Mouse (Mus musculus): ENCODE results near the gene Masp1.

GRCm38 (mm10) chr16:23482218-23482617 is 38.4 kb downstream of the Masp1 start:
- no peak for TF ChIP-seq ZNF384 (IDR thresholded peaks at IDR 0.05; ENCODE audit: low read depth, low read length)
- TF ChIP-seq CHD2 (IDR thresholded peaks at IDR 0.05; ENCODE audit: low read depth, low read length), result no peak
- TF ChIP-seq HCFC1 (IDR thresholded peaks at IDR 0.05; ENCODE audit: borderline replicate concordance, insufficient read depth, low read length), result no peak
- TF ChIP-seq ZC3H11A (IDR thresholded peaks at IDR 0.05; ENCODE audit: borderline replicate concordance, low read depth, low read length), result no peak
